Mouse (Mus musculus) intestine, embryonic 14.5 days (tissue): ENCODE data around the gene Gm11634. TPM values are rescaled to one million over a fixed set of nuclear protein-coding genes. Genes with fewer than 3 reads are reported as not detected.
"Not testable (repeated sequence)": the region's sequence is repeated elsewhere in the genome, so short reads cannot be mapped to it uniquely, and the experiment has no call there.

Source experiments
- ATAC-seq: fragments of 200-750 bp; cut with Nextera tagmentation; replicated peaks from 2 replicates; pipeline ENCODE4 v1.8.0; 2017; ENCODE audit warnings: low read depth, moderate number of reproducible peaks, moderate TSS enrichment, moderate library complexity; ENCODE audit not compliant: low FRiP score, low TSS enrichment
- DNase-seq: peaks from one replicate; pipeline ENCODE4 v3.0.0-alpha.2; 2018; ENCODE audit warnings: low spot score
- H3K27ac ChIP-seq: fragments of 300-500 bp; sonication (generic); 2 replicates; pipeline ENCODE4 v1.5.1; 2014; ENCODE audit warnings: low read depth, mild to moderate bottlenecking, control low read depth
- H3K27me3 ChIP-seq: fragments of 300-500 bp; sonication (generic); replicated peaks from 2 replicates; pipeline ENCODE4 v1.6.1; 2014; ENCODE audit warnings: low read length, control low read depth; ENCODE audit not compliant: control insufficient read depth, insufficient read depth
- H3K36me3 ChIP-seq: fragments of 300-500 bp; sonication (generic); 2 replicates; pipeline ENCODE4 v1.6.1; 2014; ENCODE audit warnings: low read length, control low read depth; ENCODE audit not compliant: control insufficient read depth, insufficient read depth
- H3K4me1 ChIP-seq: fragments of 300-500 bp; sonication (generic); replicated peaks from 2 replicates; pipeline ENCODE4 v1.6.1; 2014; ENCODE audit warnings: low read length, control low read depth, mixed read lengths; ENCODE audit not compliant: control insufficient read depth, insufficient read depth
- H3K4me2 ChIP-seq: fragments of 300-500 bp; sonication (generic); 2 replicates; pipeline ENCODE4 v1.6.1; 2014; ENCODE audit warnings: low read length
- H3K4me3 ChIP-seq: fragments of 300-500 bp; sonication (generic); 2 replicates; pipeline ENCODE4 v1.5.1; 2014; ENCODE audit warnings: low read depth, low read length, control low read depth, mixed read lengths
- H3K9ac ChIP-seq: fragments of 300-500 bp; sonication (generic); 2 replicates; pipeline ENCODE4 v1.6.1; 2014; ENCODE audit warnings: mild to moderate bottlenecking, low read length
- H3K9me3 ChIP-seq: fragments of 300-500 bp; sonication (generic); 2 replicates; pipeline ENCODE4 v1.6.1; 2016; ENCODE audit warnings: low read length, control low read depth; ENCODE audit not compliant: control insufficient read depth
- WGBS: fragments of 180-500 bp; shearing (Covaris S2); extraction: QIAGEN DNeasy Blood & Tissue Kit; methylation state at CpG from one replicate; pipeline ENCODE4 v1.1.7; 2014; 5-methylcytosine and 5-hydroxymethylcytosine counted together
- polyA plus RNA-seq: library from polyadenylated mRNA; unstranded; fragments of >200 nt; fragmentation: Nextera tagmentation; extraction: Ambion mirVana; gene quantifications from 2 replicates; pipeline ENCODE4 v1.2.1, GENCODE M21; 2014

Gene Gm11634
- polyA plus RNA-seq, 1 experiment from 2014 or later = not detected

- H3K36me3 ChIP-seq, H3K27me3 ChIP-seq, DNase-seq, H3K4me3 ChIP-seq, H3K27ac ChIP-seq, ATAC-seq, H3K9ac ChIP-seq, H3K4me2 ChIP-seq, H3K9me3 ChIP-seq: not testable (repeated sequence)
- H3K4me1 ChIP-seq = peaks cover 19% of the 10 kb centered on the region
- 83% methylated on average over 11 of the region's 11 CpGs for WGBS
Observed at GRCm38 (mm10) chr11:101620022-101620655, 21.1 kb upstream of the Gm11634 start.

GRCm38 (mm10) chr11:101618596-101618995 is 19.5 kb upstream of the Gm11634 start:
- H3K4me1 ChIP-seq = peaks cover 19% of the 10 kb centered on the region
- no peak for ATAC-seq

GRCm38 (mm10) chr11:101617849-101618248 is 18.8 kb upstream of the Gm11634 start:
- ATAC-seq (peak; percentile 70; the same call in 1 of the 2 replicates), DNase-seq (peak; percentile 73)
- Histone ChIP-seq H3K4me2 (peak overlapping the region; percentile 30), H3K9me3 (no peaks in the 10 kb centered on the region), H3K9ac (no peak overlapping the region; the same call in 1 of the 2 replicates), H3K4me1 (peaks cover 19% of the 10 kb centered on the region), H3K4me3 (peak overlapping the region; percentile 16; the same call in 1 of the 2 replicates), H3K27ac (peak overlapping the region; percentile 47; the same call in 1 of the 2 replicates), H3K27me3 (no peaks in the 10 kb centered on the region), H3K36me3 (no peaks in the 10 kb centered on the region)
- 12% methylated on average over 8 of the region's 8 CpGs for WGBS

More at GRCm38 (mm10) chr11:101618596-101618995, 19.5 kb upstream of the Gm11634 start:
- no peaks in the 10 kb centered on the region for H3K9me3 ChIP-seq
- 78% methylated on average over 3 of the region's 3 CpGs for WGBS
- H3K4me3 ChIP-seq = no peak overlapping the region
- H3K9ac ChIP-seq = no peak overlapping the region
- no peak for DNase-seq
- no peaks in the 10 kb centered on the region for H3K27me3 ChIP-seq
- no peaks in the 10 kb centered on the region for H3K36me3 ChIP-seq
- peak overlapping the region; percentile 30; the same call in 1 of the 2 replicates for H3K4me2 ChIP-seq
- peak overlapping the region; percentile 47; the same call in 1 of the 2 replicates for H3K27ac ChIP-seq

GRCm38 (mm10) chr11:101616948-101617767 is 18.1 kb upstream of the Gm11634 start:
- no peaks in the 10 kb centered on the region for H3K27me3 ChIP-seq
- no peak overlapping the region for H3K27ac ChIP-seq
- H3K4me2 ChIP-seq = peak overlapping the region; percentile 30
- H3K9ac ChIP-seq = no peak overlapping the region
- DNase-seq = no peak
- no peaks in the 10 kb centered on the region for H3K36me3 ChIP-seq
- H3K4me3 ChIP-seq = no peak overlapping the region
- ATAC-seq = 0 out of 2 replicates have a peak, but pooled peaks have one; percentile 22
- 25% methylated on average over 18 of the region's 18 CpGs for WGBS
- H3K4me1 ChIP-seq = peaks cover 19% of the 10 kb centered on the region
- no peaks in the 10 kb centered on the region for H3K9me3 ChIP-seq

- Histone ChIP-seq H3K9me3 (no peaks in the 10 kb centered on the region), H3K36me3 (no peaks in the 10 kb centered on the region), H3K9ac (no peak overlapping the region), H3K27me3 (no peaks in the 10 kb centered on the region), H3K27ac (no peak overlapping the region), H3K4me1 (peaks cover 19% of the 10 kb centered on the region), H3K4me2 (no peak overlapping the region), H3K4me3 (no peak overlapping the region)
- ATAC-seq (no peak), DNase-seq (no peak)
- 88% methylated on average over 8 of the region's 8 CpGs for WGBS
Observed at GRCm38 (mm10) chr11:101616104-101616503, 17.0 kb upstream of the Gm11634 start.

- no peak overlapping the region for H3K4me3 ChIP-seq
- no peaks in the 10 kb centered on the region for H3K27me3 ChIP-seq
- ATAC-seq (no peak), DNase-seq (no peak)
- no peak overlapping the region for H3K4me2 ChIP-seq
- no peak overlapping the region for H3K9ac ChIP-seq
- no peak overlapping the region for H3K27ac ChIP-seq
- no peaks in the 10 kb centered on the region for H3K36me3 ChIP-seq
- H3K9me3 ChIP-seq = no peaks in the 10 kb centered on the region
- WGBS = 78% methylated on average over 6 of the region's 6 CpGs
- H3K4me1 ChIP-seq = peaks cover 19% of the 10 kb centered on the region
Observed at GRCm38 (mm10) chr11:101615380-101615779, 16.3 kb upstream of the Gm11634 start.

GRCm38 (mm10) chr11:101614116-101614515 is 15.1 kb upstream of the Gm11634 start:
- Histone ChIP-seq H3K36me3 (no peaks in the 10 kb centered on the region), H3K27ac (no peak overlapping the region), H3K4me3 (no peak overlapping the region), H3K9me3 (no peaks in the 10 kb centered on the region), H3K4me2 (no peak overlapping the region), H3K4me1 (peaks cover 19% of the 10 kb centered on the region), H3K27me3 (no peaks in the 10 kb centered on the region), H3K9ac (no peak overlapping the region)
- no peak for ATAC-seq
- DNase-seq = no peak
- 72% methylated on average over 4 of the region's 4 CpGs for WGBS

- 72% methylated on average over 6 of the region's 6 CpGs for WGBS
- H3K27me3 ChIP-seq = no peaks in the 10 kb centered on the region
- ATAC-seq = no peak
Observed at GRCm38 (mm10) chr11:101613596-101613995, 14.5 kb upstream of the Gm11634 start.

More at GRCm38 (mm10) chr11:101613596-101613995, 14.5 kb upstream of the Gm11634 start:
- Histone ChIP-seq H3K4me2 (no peak overlapping the region), H3K9me3 (no peaks in the 10 kb centered on the region), H3K36me3 (no peaks in the 10 kb centered on the region), H3K4me1 (peaks cover 19% of the 10 kb centered on the region), H3K4me3 (no peak overlapping the region), H3K27ac (no peak overlapping the region), H3K9ac (no peak overlapping the region)
- DNase-seq = no peak
